Mouse (Mus musculus) cerebellum, postnatal 36 days (tissue): ENCODE data around the gene Phf20.

Experiments used
- DNase-seq, 2 experiments: peaks; one replicate each; pipeline ENCODE4 v3.0.0; 2021 to 2022; ENCODE audit warnings: mixed read lengths in 2 of 2

Phf20 gene

DNA sequence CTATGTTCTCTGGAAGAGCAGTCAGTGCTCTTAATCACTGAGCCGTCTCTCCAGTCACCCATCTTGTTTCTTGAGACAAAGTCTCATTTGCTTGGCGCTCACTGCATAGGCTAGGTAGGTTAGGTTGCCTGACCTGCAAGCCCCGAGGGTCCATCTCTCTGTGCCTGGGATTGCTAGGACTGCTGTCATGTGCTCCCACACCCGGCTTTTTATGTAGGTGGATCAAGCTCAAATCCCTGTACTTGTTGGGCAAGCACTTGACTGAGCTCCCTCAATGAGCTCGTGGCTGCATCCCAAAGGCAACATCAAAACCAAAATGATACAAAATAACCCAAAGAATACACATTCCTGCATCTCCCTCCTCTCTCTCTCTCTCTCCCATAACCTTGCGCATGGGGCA, 125.3 kb downstream of the Phf20 start:
- DNase-seq = no peak

DNA sequence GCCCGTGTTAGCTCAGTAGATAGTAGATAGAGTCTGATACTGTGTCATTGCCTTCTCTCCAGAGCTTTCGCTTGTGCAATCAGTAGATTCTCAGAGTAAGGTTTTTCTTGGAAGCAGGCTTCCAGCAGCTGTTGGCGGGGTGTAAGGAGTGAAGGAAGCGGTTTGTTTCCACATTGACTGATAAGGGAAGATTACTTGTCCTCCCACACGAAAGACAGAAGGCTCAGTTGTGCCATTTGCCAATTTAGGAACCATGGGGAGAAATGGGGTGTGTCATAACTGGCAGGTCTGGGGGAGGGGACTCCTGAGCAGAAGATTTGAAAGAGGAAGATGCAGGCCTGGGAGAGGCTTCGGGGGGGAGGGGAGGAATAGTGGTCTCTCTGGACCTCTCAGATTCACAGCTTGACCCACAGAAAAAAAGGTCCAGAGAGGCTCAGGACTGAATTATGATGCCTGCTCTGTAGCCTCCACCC, 127.9 kb downstream of the Phf20 start:
- no peak for DNase-seq

DNA sequence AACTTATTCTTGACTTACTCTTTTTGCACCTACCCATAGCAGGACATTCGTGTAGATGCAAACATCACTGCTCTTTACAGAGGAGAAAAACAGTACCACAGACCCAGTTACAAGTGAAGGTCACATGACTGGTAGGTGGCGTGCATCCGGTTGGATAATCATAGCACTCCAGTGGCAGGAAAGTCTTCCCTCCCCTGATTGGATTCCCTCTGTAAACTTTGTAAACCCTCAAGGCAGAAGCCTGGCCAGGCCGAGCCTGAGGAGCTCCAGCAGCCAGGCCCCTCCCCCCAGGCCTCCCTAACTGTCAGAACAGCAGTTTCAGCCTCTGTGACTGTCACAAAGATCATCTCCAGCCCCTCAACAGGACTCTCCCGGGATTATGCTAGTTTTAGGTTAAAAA, 128.4 kb downstream of the Phf20 start:
- DNase-seq = no peak

DNA sequence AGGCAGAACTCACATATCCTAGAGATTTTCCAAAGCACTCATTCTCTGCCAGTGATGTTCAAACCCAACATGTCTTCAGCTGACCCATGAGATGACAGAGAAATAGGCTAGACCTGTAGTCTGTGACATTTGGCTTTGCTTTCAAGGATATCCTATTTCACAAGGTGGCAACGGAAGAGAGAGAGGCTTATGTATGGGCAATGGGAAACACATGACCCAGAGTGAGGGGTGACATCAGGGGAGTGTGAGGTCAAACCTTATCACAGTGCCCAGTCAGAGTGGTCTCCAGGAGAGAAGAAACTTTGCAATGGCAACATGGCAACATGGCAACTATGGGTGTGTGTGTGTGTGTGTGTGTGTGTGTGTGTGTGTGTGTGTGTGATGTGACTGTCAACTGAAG, 134.4 kb downstream of the Phf20 start:
- DNase-seq = no peak

DNA sequence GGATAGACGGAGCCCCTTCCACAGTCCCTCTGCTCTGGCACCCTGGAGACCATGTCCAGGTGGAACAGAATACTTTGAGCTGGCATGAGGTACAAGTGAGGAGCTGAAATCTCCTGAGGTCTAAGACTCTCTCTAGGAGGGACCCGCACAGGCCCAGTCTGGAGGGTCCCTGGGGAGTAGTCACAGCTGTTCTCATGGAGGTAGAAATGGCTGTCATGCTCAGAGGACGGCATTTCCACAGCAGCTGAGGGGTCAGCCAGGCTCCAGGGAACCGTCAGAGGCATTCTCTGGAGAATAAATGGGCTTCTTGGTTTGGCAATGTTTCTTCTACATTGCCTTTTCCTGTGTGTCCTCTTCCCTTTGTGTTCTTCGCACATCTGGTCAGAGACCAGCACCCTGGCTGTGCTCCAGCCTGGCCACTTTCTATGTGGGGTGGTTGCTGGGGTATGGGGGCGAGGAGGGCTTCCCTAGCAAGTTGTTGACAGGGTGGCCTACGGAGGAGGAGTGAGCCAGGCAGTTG, 135.2 kb downstream of the Phf20 start:
- DNase-seq = no peak

DNA sequence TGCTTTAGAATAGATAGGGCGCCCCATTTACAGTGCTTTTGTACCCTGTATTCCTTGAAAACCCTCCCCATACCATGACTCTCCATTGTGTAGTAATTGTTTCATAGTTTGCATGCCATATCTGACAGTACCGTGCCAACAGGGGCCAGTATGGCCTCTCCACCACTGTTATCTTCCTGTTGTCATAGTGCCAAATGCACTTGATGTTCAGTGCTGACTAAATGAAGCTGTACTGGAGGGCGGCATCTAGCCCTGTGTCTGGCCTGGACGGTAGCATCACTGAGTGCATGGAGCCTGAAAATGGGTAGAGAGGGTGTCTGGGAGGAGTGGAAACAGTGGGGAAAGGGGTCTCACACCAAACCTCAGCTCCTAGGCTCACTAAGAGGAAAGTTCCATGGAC, 143.8 kb downstream of the Phf20 start:
- DNase-seq = no peak

DNA sequence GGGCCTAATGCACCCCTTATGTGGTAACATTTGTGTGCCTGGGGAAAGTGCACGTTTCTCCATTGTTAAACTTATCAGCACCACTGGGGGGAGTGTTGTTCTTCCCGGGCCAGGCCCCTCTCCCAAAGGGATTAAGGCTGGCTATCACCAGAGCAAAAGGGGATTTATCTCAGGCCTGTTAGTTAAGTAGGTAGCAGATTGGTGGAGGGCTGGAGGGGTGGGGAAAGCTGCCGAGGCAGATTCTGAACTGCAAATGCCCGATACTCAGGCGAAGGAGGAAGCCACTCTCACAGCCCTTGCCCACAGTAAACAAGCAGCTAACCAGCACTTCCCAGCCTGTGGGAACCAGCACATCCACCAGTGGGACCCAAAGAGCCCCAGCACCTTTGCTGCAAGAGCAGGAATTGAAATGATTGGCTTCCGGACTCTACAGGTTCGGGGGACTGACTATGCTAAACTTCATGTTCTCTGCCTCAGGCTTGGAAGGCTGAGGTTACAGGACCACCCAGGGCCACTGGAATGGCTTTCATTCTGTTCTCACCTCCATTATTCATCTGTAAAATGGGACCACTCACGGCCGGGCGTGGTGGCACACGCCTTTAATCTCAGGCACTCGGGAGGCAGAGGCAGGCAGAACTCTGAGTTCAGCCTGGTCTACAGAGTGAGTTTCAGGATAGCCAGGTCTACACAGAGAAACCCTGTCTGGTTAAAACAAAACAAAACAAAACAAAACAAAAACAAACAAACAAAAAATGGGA, 148.7 kb downstream of the Phf20 start:
- peak; percentile 14 to 30 for DNase-seq

DNA sequence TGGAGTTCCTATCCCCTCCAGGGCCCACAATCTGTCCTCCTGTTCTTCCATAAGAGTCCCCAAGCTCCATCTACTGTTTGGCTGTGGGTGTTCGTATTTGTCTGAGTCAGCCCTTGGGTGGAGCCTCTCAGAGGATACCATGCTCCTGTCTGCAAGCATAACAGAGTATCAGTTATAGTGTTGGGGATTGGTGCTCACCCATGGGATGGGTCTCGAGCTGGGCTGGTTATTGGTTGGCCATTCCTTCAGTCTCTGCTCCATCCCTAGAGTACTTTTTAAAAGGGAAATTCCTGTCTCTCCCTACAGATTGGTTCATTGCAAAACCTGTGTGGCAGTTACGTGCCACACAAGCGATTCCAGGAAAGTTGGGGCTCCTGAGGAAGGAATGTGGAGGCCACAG, 152.5 kb downstream of the Phf20 start:
- DNase-seq = no peak

DNA sequence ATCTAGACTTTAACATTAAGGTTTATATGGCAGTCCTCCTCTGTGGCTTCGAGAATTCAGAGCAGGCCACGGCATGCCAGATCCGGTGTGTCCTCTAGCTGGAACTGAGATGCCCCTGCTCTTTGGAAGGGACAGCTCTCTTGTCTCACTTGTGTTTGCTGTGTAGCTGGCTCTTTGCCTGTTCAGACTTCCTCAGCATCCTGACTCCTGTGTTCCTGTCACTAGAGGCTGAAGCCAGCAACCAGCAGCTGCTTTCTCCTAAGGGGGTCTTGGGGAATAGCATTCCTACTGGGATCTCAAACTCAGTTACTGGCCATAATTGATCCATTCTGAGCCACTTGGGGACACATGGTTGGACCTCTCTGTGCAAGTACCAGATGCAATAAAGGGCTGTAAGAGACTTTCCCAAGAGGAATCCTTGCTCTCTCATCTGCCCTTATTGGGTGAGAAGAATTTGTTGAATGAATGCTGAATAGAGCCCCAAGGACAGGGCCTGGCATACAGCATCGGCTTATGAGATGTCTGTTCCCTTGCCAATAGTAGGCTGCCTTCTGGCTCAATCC, 153.1 kb downstream of the Phf20 start:
- no peak for DNase-seq

DNA sequence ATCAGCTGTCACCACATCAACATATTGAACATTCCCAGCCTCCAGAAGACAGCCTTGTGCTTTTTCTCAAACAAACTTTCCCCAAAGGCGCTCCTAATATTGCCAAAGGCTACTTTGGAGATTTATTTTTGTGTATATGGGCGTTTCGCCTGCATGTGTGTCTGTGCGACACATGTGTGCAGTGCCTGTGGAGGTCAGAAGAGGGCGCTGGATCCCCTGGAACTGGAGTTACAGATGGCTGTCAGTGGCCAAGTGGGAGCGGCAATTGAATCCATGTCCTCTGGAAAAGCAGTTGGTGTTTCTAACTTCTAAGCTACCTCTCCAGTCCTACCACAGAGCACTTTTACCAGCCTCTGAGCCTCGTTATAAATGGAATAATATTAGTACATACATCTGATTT, 155.0 kb downstream of the Phf20 start:
- no peak for DNase-seq

DNA sequence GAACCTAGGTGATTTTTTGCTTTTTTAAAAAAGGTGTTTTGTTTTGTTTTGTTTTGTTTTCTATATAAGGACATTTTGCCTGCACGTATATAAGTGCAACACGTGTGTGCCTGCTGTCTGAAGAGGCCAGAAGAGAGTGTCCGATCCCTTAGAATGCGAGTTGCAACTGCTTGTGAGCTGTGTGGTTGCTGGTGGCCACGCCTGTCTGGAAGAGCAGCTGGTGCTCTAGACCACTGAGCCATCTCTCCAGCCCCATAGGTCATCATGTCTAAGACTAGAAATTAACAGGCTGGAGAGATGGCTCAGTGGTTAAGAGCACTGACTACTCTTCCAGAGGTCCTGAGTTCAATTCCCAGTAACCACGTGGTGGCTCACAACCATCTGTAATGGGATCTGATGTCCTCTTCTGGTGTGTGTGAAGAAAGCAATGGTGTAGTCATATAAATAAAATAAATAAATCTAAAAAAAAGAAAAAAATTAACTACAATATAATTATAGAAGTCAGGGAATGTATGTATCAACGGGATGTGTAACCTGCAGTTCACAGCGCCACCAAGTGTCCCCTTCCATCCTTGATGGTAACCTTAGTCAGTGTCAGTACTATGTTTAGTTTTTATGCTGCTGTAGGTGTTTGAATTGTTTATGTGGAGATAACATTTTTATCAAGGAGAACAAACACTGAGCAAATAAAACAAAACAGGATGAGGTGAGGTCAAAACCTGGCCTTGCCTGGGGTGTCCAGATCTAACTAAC, 156.3 kb downstream of the Phf20 start:
- no peak for DNase-seq

DNA sequence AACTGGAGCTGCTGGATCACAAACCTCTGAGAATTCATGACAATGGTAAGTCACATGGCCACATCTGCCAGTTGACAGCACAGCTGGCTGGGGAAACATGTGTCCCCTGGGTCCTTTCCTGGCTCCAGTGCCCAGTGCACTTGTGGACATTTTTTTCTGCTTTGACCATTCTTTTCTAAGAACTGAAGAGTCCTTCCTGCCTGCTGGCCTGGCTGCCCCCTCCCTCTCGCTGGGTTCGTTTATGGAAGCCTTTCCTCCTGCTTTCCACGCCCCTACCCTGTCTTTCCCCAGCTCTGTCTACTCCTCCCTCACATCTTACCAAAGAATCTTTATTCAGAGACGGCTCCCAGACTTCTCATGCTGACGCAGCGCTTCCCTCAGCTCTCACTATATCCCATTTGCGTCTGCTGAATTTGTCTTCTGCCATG, 157.0 kb downstream of the Phf20 start:
- DNase-seq = no peak

DNA sequence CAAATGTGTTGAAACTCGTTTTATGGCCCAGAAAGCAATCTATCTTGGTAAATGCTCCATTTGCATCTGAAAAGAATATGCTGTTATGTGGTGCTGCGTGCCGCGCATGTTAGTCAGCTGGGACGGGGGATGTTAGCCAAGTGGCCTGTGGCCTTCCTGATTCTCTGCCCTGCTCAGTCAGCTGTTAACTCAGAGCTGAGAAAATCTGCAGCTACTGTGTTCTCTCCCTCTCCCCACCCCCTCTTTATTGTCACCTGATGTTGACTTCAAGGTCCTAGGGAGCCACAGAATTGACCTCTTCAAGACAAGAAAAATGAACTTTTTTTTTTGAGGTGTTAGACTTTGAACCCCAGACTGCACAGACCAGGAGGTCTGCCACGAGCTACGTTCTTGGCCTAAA, 159.8 kb downstream of the Phf20 start:
- DNase-seq = peak in 1 of 2 experiments; percentile 23
